Mouse (Mus musculus): ENCODE measurements at regions not wholly inside any gene's neighbourhood (a gene's known extent, or its start where the extent isn't known, plus 50 kb on each side); places are given as distances from the start of the nearest gene placed in this dataset.

DNA sequence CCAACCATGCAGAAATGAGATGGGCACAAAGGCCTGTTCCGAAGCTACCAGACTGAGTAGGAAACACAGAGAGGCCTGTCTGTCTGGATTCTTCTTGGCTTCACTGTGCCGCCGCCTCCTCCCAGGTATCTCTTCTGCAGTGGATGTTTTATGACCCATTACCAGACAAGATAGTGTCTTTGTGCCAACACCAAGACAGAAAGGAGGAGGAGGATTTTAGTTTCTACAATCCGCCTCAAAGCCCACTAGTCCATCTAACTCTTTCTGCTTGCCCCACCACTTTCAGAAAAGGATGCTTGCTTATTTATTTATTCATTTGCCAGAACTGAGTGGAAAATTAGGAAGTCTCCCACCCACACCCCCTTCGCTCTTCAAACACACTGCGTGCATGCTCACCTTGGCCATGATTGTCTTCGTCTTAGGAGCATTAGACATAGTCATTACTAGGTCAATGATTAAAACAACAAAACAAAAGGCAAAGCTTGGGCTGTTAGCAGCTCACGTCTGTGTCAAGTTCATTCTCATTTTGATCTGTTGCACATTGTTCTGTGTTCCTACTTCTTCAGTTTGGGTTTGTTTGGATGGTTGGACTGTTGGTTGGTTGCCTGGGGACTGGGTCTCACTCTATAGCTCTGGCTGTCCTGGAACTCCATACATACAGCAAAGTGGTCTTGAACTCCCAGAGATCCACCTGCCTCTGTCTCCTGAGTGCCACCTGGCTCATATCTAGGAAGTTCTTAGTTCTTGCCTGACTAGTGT, 61.7 kb upstream of the Cpm start:
- DNase-seq (ENCODE audit: low spot score) (no peak), ATAC-seq (no peak)
- no peaks in the 10 kb centered on the region for H3K9me3 ChIP-seq (ENCODE audit: low read length)
- no peaks in the 10 kb centered on the region for H3K36me3 ChIP-seq (ENCODE audit: insufficient read depth, low read length)
- H3K4me1 ChIP-seq (ENCODE audit: insufficient read depth, low read depth, low read length), result peaks cover 3% of the 10 kb centered on the region; the same call in 1 of the 2 replicates
- H3K9ac ChIP-seq (replicated peaks; ENCODE audit: low read depth), result no peak overlapping the region
- no peak overlapping the region for H3K4me2 ChIP-seq (replicated peaks; ENCODE audit: low read depth, low read length)
- no peaks in the 10 kb centered on the region for H3K27me3 ChIP-seq (replicated peaks; ENCODE audit: insufficient read depth, low read length)
- WGBS, result 94% methylated on average over 8 of the region's 8 CpGs
- H3K4me3 ChIP-seq (ENCODE audit: low read depth, low read length), result no peak overlapping the region
- H3K27ac ChIP-seq (ENCODE audit: low read length), result no peak overlapping the region
- TF ChIP-seq CTCF (IDR thresholded peaks at IDR 0.05) (no peak), EP300 (IDR thresholded peaks at IDR 0.05) (no peak)

DNA sequence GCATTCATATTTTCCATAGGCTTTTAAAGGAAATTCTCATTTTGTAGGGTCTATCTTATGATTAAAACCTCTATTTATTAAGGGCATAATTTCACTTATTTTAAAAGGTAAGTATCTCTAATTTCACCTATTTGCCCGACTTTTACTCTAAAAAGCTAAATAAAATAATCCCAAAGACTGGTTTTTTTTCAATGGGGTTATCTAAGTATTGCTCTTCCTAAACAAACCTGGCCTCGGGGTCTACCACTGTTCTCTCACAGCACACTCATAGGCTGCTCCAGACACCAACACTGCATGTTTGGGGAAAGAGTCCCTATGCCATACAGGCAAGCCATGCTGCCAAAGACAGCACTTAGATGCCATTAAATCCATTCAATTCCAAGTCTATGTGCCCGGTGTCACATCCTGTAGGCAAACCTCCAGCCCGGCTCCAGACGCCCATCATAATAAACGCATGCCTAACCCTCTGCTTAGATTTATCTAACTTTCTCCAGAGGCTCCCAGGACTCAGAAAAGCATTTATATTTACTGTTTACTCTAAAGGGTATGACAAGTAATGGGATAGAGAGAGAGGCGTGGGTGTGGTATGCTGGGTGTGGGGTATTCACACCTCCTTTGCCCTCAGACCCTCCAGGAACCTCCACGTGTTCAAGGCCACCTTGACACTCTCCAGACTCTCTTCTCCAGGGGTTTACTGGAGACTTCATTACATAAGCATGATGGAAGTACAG, 62.5 kb upstream of the Cpm start:
- ATAC-seq, result no peak

GRCm38 (mm10) chr10:117566204-117566603, 63.1 kb upstream of the Cpm start:
- 85% methylated on average over 3 of the region's 3 CpGs for WGBS

More for the DNA sequence above, 62.5 kb upstream of the Cpm start:
- H3K4me3 ChIP-seq (ENCODE audit: low read depth, low read length), result no peak overlapping the region
- no peaks in the 10 kb centered on the region; the same call in 1 of the 2 replicates for H3K4me1 ChIP-seq (ENCODE audit: insufficient read depth, low read depth, low read length)
- H3K27ac ChIP-seq (ENCODE audit: low read length), result no peak overlapping the region
- 85% methylated on average over 8 of the region's 8 CpGs for WGBS
- TF ChIP-seq CTCF (IDR thresholded peaks at IDR 0.05) (no peak), EP300 (IDR thresholded peaks at IDR 0.05) (no peak)
- no peak for DNase-seq (ENCODE audit: low spot score)
- H3K27me3 ChIP-seq (replicated peaks; ENCODE audit: insufficient read depth, low read length), result no peaks in the 10 kb centered on the region
- H3K4me2 ChIP-seq (replicated peaks; ENCODE audit: low read depth, low read length), result no peak overlapping the region
- no peak overlapping the region for H3K9ac ChIP-seq (replicated peaks; ENCODE audit: low read depth)
- H3K9me3 ChIP-seq (ENCODE audit: low read length), result no peaks in the 10 kb centered on the region
- no peaks in the 10 kb centered on the region for H3K36me3 ChIP-seq (ENCODE audit: insufficient read depth, low read length)

GRCm38 (mm10) chr10:117565529-117566086, 63.7 kb upstream of the Cpm start:
- TF ChIP-seq CTCF (IDR thresholded peaks at IDR 0.05), result no peak
- TF ChIP-seq EP300 (IDR thresholded peaks at IDR 0.05), result no peak
- no peaks in the 10 kb centered on the region for H3K27me3 ChIP-seq (replicated peaks; ENCODE audit: insufficient read depth, low read length)
- DNase-seq (ENCODE audit: low spot score) (no peak), ATAC-seq (no peak)
- H3K9me3 ChIP-seq (ENCODE audit: low read length), result no peaks in the 10 kb centered on the region
- WGBS, result 93% methylated on average over 4 of the region's 4 CpGs
- no peak overlapping the region for H3K9ac ChIP-seq (replicated peaks; ENCODE audit: low read depth)
- no peak overlapping the region for H3K4me3 ChIP-seq (ENCODE audit: low read depth, low read length)
- no peak overlapping the region for H3K4me2 ChIP-seq (replicated peaks; ENCODE audit: low read depth, low read length)
- 0 out of 2 replicates have a peak, but pooled peaks cover 2% of the 10 kb centered on the region for H3K4me1 ChIP-seq (ENCODE audit: insufficient read depth, low read depth, low read length)
- H3K27ac ChIP-seq (ENCODE audit: low read length), result no peak overlapping the region
- H3K36me3 ChIP-seq (ENCODE audit: insufficient read depth, low read length), result no peaks in the 10 kb centered on the region

More at GRCm38 (mm10) chr10:117566204-117566603, 63.1 kb upstream of the Cpm start:
- peak; percentile 47 for TF ChIP-seq CTCF (IDR thresholded peaks at IDR 0.05)
- TF ChIP-seq EP300 (IDR thresholded peaks at IDR 0.05), result no peak
- ATAC-seq (no peak), DNase-seq (ENCODE audit: low spot score) (no peak)
- 0 out of 2 replicates have a peak, but pooled peaks cover 2% of the 10 kb centered on the region for H3K4me1 ChIP-seq (ENCODE audit: insufficient read depth, low read depth, low read length)
- no peak overlapping the region for H3K4me3 ChIP-seq (ENCODE audit: low read depth, low read length)
- no peaks in the 10 kb centered on the region for H3K36me3 ChIP-seq (ENCODE audit: insufficient read depth, low read length)
- no peak overlapping the region for H3K9ac ChIP-seq (replicated peaks; ENCODE audit: low read depth)
- no peak overlapping the region for H3K27ac ChIP-seq (ENCODE audit: low read length)
- no peaks in the 10 kb centered on the region for H3K27me3 ChIP-seq (replicated peaks; ENCODE audit: insufficient read depth, low read length)
- H3K9me3 ChIP-seq (ENCODE audit: low read length), result no peaks in the 10 kb centered on the region
- H3K4me2 ChIP-seq (replicated peaks; ENCODE audit: low read depth, low read length), result no peak overlapping the region

DNA sequence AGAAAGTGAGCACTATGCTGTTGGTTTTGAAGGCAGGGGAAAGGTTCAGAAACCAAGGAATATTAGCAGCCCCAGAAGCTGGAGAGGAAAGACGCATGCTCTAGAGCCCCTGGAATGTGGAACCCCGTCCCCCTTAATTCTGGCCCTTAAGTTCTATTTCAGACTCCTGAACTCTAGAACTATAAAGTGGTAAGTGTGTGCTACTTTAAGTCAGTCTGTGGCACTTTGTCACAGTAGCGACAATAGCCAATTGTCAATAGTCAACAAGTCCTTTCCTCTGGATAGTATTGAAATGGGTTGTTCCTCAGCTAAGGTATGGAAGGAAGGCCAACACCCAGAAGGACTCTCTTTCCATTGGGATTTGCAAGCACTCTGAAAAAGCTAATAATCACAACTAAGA, 64.2 kb upstream of the Cpm start:
- Histone ChIP-seq H3K36me3 (ENCODE audit: insufficient read depth, low read length) (no peaks in the 10 kb centered on the region), H3K4me3 (ENCODE audit: low read depth, low read length) (no peak overlapping the region), H3K27me3 (replicated peaks; ENCODE audit: insufficient read depth, low read length) (no peaks in the 10 kb centered on the region), H3K9ac (replicated peaks; ENCODE audit: low read depth) (no peak overlapping the region), H3K4me1 (ENCODE audit: insufficient read depth, low read depth, low read length) (0 out of 2 replicates have a peak, but pooled peaks cover 2% of the 10 kb centered on the region), H3K4me2 (replicated peaks; ENCODE audit: low read depth, low read length) (no peak overlapping the region), H3K9me3 (ENCODE audit: low read length) (no peaks in the 10 kb centered on the region), H3K27ac (ENCODE audit: low read length) (no peak overlapping the region)
- no peak for TF ChIP-seq CTCF (IDR thresholded peaks at IDR 0.05)
- no peak for TF ChIP-seq EP300 (IDR thresholded peaks at IDR 0.05)
- ATAC-seq (no peak), DNase-seq (ENCODE audit: low spot score) (no peak)
- 97% methylated on average over 3 of the region's 3 CpGs for WGBS

Measured in lung, postnatal 0 days (tissue).